Mouse (Mus musculus) kidney, embryonic 15.5 days (tissue): ENCODE measurements around the gene Loxl4. TPM values are rescaled to one million over a fixed set of nuclear protein-coding genes. Genes with fewer than 3 reads are reported as not detected.

Experiments used
- ATAC-seq: fragments of 200-750 bp; cut with Nextera tagmentation; replicated peaks from 2 replicates; pipeline ENCODE4 v1.8.0; 2017; ENCODE audit warnings: moderate TSS enrichment; ENCODE audit not compliant: low FRiP score
- H3K27ac ChIP-seq: fragments of 300-500 bp; sonication (generic); 2 replicates; pipeline ENCODE4 v1.5.1; 2015; ENCODE audit warnings: mild to moderate bottlenecking, inconsistent platforms
- H3K27me3 ChIP-seq: fragments of 300-500 bp; sonication (generic); 2 replicates; pipeline ENCODE4 v1.6.1; 2015; ENCODE audit warnings: inconsistent platforms
- H3K36me3 ChIP-seq: fragments of 300-500 bp; sonication (generic); 2 replicates; pipeline ENCODE4 v1.6.1; 2015; ENCODE audit warnings: inconsistent platforms
- H3K4me1 ChIP-seq: fragments of 300-500 bp; sonication (generic); 2 replicates; pipeline ENCODE4 v1.6.1; 2015; ENCODE audit warnings: inconsistent platforms
- H3K4me2 ChIP-seq: fragments of 300-500 bp; sonication (generic); 2 replicates; pipeline ENCODE4 v1.6.1; 2015; ENCODE audit warnings: moderate library complexity, mild to moderate bottlenecking, inconsistent platforms
- H3K4me3 ChIP-seq: fragments of 300-500 bp; sonication (generic); replicated peaks from 2 replicates; pipeline ENCODE4 v1.5.1; 2015; ENCODE audit warnings: mild to moderate bottlenecking, inconsistent platforms
- H3K9ac ChIP-seq: fragments of 300-500 bp; sonication (generic); 2 replicates; pipeline ENCODE4 v1.6.1; 2015; ENCODE audit warnings: mild to moderate bottlenecking, inconsistent platforms
- H3K9me3 ChIP-seq: fragments of 300-500 bp; sonication (generic); replicated peaks from 2 replicates; pipeline ENCODE4 v1.6.1; 2016; ENCODE audit warnings: inconsistent platforms
- WGBS: fragments of 180-500 bp; shearing (Covaris S2); methylation state at CpG from one replicate; pipeline ENCODE4 v1.1.7; 2015; ENCODE audit warnings: mixed read lengths; 5-methylcytosine and 5-hydroxymethylcytosine counted together
- polyA plus RNA-seq: library from polyadenylated mRNA; unstranded; fragments of >200 nt; fragmentation: Nextera tagmentation; extraction: Ambion mirVana; gene quantifications from 2 replicates; pipeline ENCODE4 v1.2.1, GENCODE M21; 2015

The Loxl4 gene
- polyA plus RNA-seq, 1 experiment from 2014 or later: 1.8 TPM

GRCm38 (mm10) chr19:42561991-42562390 lies 50.6 kb downstream of the Loxl4 start:
- H3K9ac ChIP-seq: no peak overlapping the region
- H3K27me3 ChIP-seq: no peaks in the 10 kb centered on the region
- WGBS: 94% methylated on average over 1 of the region's 1 CpGs
- no peaks in the 10 kb centered on the region for H3K9me3 ChIP-seq
- no peak overlapping the region for H3K27ac ChIP-seq
- no peak for ATAC-seq
- H3K36me3 ChIP-seq: peaks cover 19% of the 10 kb centered on the region
- H3K4me3 ChIP-seq: no peak overlapping the region
- no peak overlapping the region for H3K4me2 ChIP-seq
- H3K4me1 ChIP-seq: no peaks in the 10 kb centered on the region

DNA sequence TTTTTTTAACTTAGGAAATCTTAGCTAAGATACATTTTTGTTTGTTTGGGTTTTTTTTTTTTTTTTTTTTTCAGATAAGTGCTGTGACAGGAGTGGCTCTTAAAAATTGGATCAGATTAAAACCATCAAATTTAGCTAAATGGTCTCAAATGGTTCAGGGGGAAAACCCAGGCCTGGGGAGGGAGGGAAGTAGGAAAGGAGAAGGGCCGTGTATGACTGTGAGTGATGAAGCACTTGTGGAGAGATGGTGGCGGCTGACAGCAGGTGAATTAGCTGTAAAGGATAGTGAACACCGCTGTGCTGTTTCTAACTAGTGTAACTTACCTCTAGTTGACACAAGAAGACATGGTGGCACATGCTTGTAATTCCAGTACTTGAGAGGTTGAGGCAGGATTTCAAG lies 53.9 kb downstream of the Loxl4 start:
- 89% methylated on average over 3 of the region's 3 CpGs for WGBS
- no peak overlapping the region for H3K4me2 ChIP-seq
- no peak overlapping the region for H3K9ac ChIP-seq
- H3K36me3 ChIP-seq: peaks cover 12% of the 10 kb centered on the region
- no peak for ATAC-seq
- H3K27me3 ChIP-seq: no peaks in the 10 kb centered on the region
- H3K4me1 ChIP-seq: no peaks in the 10 kb centered on the region
- H3K27ac ChIP-seq: no peak overlapping the region
- no peaks in the 10 kb centered on the region for H3K9me3 ChIP-seq
- H3K4me3 ChIP-seq: no peak overlapping the region

Other genes with a start within 250 kb of the Loxl4 start
- 5.8 and 7.0 TPM in 2 replicates for gene Crtac1, start 181.0 kb downstream of the Loxl4 start, polyA plus RNA-seq
- 20.6 and 23.1 TPM in 2 replicates for gene R3hcc1l, start 94.1 kb downstream of the Loxl4 start, polyA plus RNA-seq
- 5.5 and 6.4 TPM in 2 replicates for gene Pyroxd2, start 140.0 kb upstream of the Loxl4 start, polyA plus RNA-seq
- 14.7 and 14.8 TPM in 2 replicates for gene Hps1, start 167.2 kb upstream of the Loxl4 start, polyA plus RNA-seq